ENCODE assay signal across 8 mouse cellular contexts in genomic region chr5:112394779-112395443, GRCm38 (mm10). TPM values are rescaled to one million over a fixed set of nuclear protein-coding genes. Genes with fewer than 3 reads are reported as not detected.
DNase-seq lines count a peak whose midpoint lies in the region; ATAC-seq and TF ChIP-seq lines count a peak whose summit lies in the region.

Gene Asphd2 (minus strand): TSS chr5:112394866.

- 2% methylated on average over 44 of the region's 67 CpGs for whole genome bisulfite sequencing in liver, embryonic 11.5 days

- no peak for TF ChIP-seq CTCF in testis, adult 2 months (IDR thresholded peaks at IDR 0.05; ENCODE audit: control insufficient read depth, insufficient read depth, insufficient replicate concordance, low read depth, low read length)

- peak within 1 kb of the TSS; percentile 60 for H3K4me3 ChIP-seq in testis, adult 2 months (ENCODE audit: control insufficient read depth, low read depth, low read length)
- peak within 1 kb of the TSS; percentile 54 for H3K4me3 ChIP-seq in liver, embryonic 11.5 days (ENCODE audit: low read depth, low read length)

- no peak within 1 kb of the TSS for H3K27ac ChIP-seq in testis, adult 2 months (ENCODE audit: control insufficient read depth, insufficient read depth, low read depth, low read length)
- H3K27ac ChIP-seq in liver, embryonic 11.5 days (ENCODE audit: low read depth, low read length), result peak within 1 kb of the TSS; percentile 28; the same call in 1 of the 2 replicates

- no peaks in the 10 kb centered on the region for H3K36me3 ChIP-seq in testis, adult 2 months (ENCODE audit: control insufficient read depth, insufficient read depth, low read length)
- H3K36me3 ChIP-seq in liver, embryonic 11.5 days (ENCODE audit: control insufficient read depth, insufficient read depth, low read length), result no peaks in the 10 kb centered on the region

- no peaks in the 10 kb centered on the region for H3K9me3 ChIP-seq in liver, embryonic 11.5 days (ENCODE audit: control insufficient read depth, low read length)

- H3K4me1 ChIP-seq in testis, adult 2 months (ENCODE audit: control insufficient read depth, insufficient read depth, low read length), result peaks cover 13% of the 10 kb centered on the region
- no peaks in the 10 kb centered on the region for H3K4me1 ChIP-seq in liver, embryonic 11.5 days (replicated peaks; ENCODE audit: control insufficient read depth, insufficient read depth, low read length)

- no peak for DNase-seq in testis, postnatal 14 days (ENCODE audit: low spot score)
- DNase-seq in embryo, embryonic 10 days (ENCODE audit: low spot score), result peak; percentile 90
- DNase-seq in gastrocnemius, postnatal 25 days, result peak; percentile 20
- DNase-seq in kidney, postnatal 10 days, result peak; percentile 70
- DNase-seq in liver, embryonic 11.5 days (ENCODE audit: low spot score), result peak; percentile 71
- DNase-seq in ovary, postnatal 10 days (ENCODE audit: low spot score), result peak; percentile 27
- DNase-seq in spleen, postnatal 10 days (ENCODE audit: low spot score in 2 of 2), result no peak

- peak within 1 kb of the TSS; percentile 70 for H3K4me2 ChIP-seq in liver, embryonic 11.5 days

- peak within 1 kb of the TSS; percentile 34; the same call in 1 of the 2 replicates for H3K9ac ChIP-seq in liver, embryonic 11.5 days (ENCODE audit: low read depth, low read length)

- H3K27me3 ChIP-seq in testis, adult 2 months (ENCODE audit: control insufficient read depth, insufficient read depth, low read length), result no peaks in the 10 kb centered on the region
- H3K27me3 ChIP-seq in liver, embryonic 11.5 days (replicated peaks; ENCODE audit: control insufficient read depth, insufficient read depth, low read length), result peaks cover 53% of the 10 kb centered on the region

- no peak for TF ChIP-seq POLR2A in testis, adult 2 months (IDR thresholded peaks at IDR 0.05; ENCODE audit: control insufficient read depth, low read depth, low read length)

- ATAC-seq in liver, embryonic 11.5 days (replicated peaks; ENCODE audit: low FRiP score), result peak; percentile 31; the same call in 1 of the 2 replicates

RNA-seq across cellular contexts. Expression of gene Asphd2, which starts in this region (rescaled TPM):
- 0.66 and 0.84 TPM in 2 replicates for polyA plus RNA-seq in testis, adult 2 months (2012; rRNA removed)
- under 1 TPM; 0.36 to 0.56 TPM for total RNA-seq in gastrocnemius, postnatal 25 days (2021)
- polyA plus RNA-seq in liver, embryonic 11.5 days (2014; fragmentation: Nextera tagmentation; extraction: Ambion mirVana), result 2.6 and 3.7 TPM in 2 replicates

Comparison
In these comparisons a context has a peak if more than half of its experiments do, and no peak if none do; other contexts are left out.
1. Peak in DNase-seq in gastrocnemius, postnatal 25 days; RNA of the gene not detected or under 1 TPM.
2. DNase-seq: peak in embryo, embryonic 10 days (single experiment), kidney, postnatal 10 days (single experiment), liver, embryonic 11.5 days (single experiment) and ovary, postnatal 10 days (single experiment); none in testis, postnatal 14 days (single experiment) and spleen, postnatal 10 days (0 of 2).